Mouse (Mus musculus) heart, embryonic 15.5 days (tissue): ENCODE results near the gene Ptpa. TPM values are rescaled to one million over a fixed set of nuclear protein-coding genes. Genes with fewer than 3 reads are reported as not detected.

Experiments used
- ATAC-seq: fragments of 200-750 bp; cut with Nextera tagmentation; replicated peaks from 2 replicates; pipeline ENCODE4 v1.8.0; 2017; ENCODE audit warnings: low read depth, moderate TSS enrichment; ENCODE audit not compliant: insufficient number of reproducible peaks, insufficient read depth, low FRiP score
- H3K27ac ChIP-seq: fragments of 300-500 bp; sonication (generic); 2 replicates; pipeline ENCODE4 v1.5.1; 2015; ENCODE audit warnings: mild to moderate bottlenecking, inconsistent platforms
- H3K27me3 ChIP-seq: fragments of 300-500 bp; sonication (generic); 2 replicates; pipeline ENCODE4 v1.6.1; 2015; ENCODE audit warnings: inconsistent platforms
- H3K36me3 ChIP-seq: fragments of 300-500 bp; sonication (generic); 2 replicates; pipeline ENCODE4 v1.6.1; 2015; ENCODE audit warnings: mild to moderate bottlenecking, inconsistent platforms
- H3K4me1 ChIP-seq: fragments of 300-500 bp; sonication (generic); replicated peaks from 2 replicates; pipeline ENCODE4 v1.6.1; 2015; ENCODE audit warnings: inconsistent platforms
- H3K4me2 ChIP-seq: fragments of 300-500 bp; sonication (generic); 2 replicates; pipeline ENCODE4 v1.6.1; 2015; ENCODE audit warnings: inconsistent platforms, mild to moderate bottlenecking, moderate library complexity
- H3K4me3 ChIP-seq: fragments of 300-500 bp; sonication (generic); 2 replicates; pipeline ENCODE4 v1.5.1; 2015; ENCODE audit warnings: mild to moderate bottlenecking, inconsistent platforms
- H3K9ac ChIP-seq: fragments of 300-500 bp; sonication (generic); 2 replicates; pipeline ENCODE4 v1.6.1; 2015; ENCODE audit warnings: mild to moderate bottlenecking, inconsistent platforms
- H3K9me3 ChIP-seq: fragments of 300-500 bp; sonication (generic); replicated peaks from 2 replicates; pipeline ENCODE4 v1.6.1; 2016; ENCODE audit warnings: inconsistent platforms
- WGBS: fragments of 180-500 bp; shearing (Covaris S2); methylation state at CpG from one replicate; pipeline ENCODE4 v1.1.7; 2015; ENCODE audit warnings: mixed read lengths; 5-methylcytosine and 5-hydroxymethylcytosine counted together
- polyA plus RNA-seq: library from polyadenylated mRNA; unstranded; fragments of >200 nt; fragmentation: Nextera tagmentation; extraction: Ambion mirVana; gene quantifications from 2 replicates; pipeline ENCODE4 v1.2.1, GENCODE M21; 2015

Gene Ptpa
- polyA plus RNA-seq, 1 experiment from 2014 or later: 102 TPM

DNA sequence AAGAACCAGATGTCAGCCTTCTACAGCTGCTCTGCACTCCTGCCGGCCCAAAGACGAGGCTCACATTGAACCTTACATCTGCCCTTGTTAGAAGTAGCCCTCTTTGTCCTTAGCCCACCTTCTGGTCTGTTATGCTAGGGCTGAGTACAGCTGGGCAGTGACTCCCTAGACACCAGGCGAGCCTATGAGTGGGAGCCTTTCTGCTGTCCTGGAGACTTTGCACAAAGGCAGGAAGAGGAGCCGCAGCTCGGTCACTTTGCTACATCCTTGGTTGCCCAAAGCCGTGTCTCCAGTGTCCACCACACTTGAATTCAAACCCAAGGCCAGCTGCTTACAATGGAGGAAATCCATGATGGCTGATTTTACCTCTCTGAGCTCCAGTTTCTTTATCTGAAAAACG is 32.5 kb downstream of the Ptpa start:
- no peak overlapping the region for H3K9ac ChIP-seq
- H3K4me1 ChIP-seq: peaks cover 49% of the 10 kb centered on the region
- H3K9me3 ChIP-seq: 0 out of 2 replicates have a peak, but pooled peaks cover 7% of the 10 kb centered on the region
- no peak for ATAC-seq
- H3K27ac ChIP-seq: peak overlapping the region; percentile 100
- no peak overlapping the region for H3K4me3 ChIP-seq
- 91% methylated on average over 7 of the region's 7 CpGs for WGBS
- H3K27me3 ChIP-seq: no peaks in the 10 kb centered on the region
- H3K4me2 ChIP-seq: no peak overlapping the region
- H3K36me3 ChIP-seq: peaks cover 26% of the 10 kb centered on the region

DNA sequence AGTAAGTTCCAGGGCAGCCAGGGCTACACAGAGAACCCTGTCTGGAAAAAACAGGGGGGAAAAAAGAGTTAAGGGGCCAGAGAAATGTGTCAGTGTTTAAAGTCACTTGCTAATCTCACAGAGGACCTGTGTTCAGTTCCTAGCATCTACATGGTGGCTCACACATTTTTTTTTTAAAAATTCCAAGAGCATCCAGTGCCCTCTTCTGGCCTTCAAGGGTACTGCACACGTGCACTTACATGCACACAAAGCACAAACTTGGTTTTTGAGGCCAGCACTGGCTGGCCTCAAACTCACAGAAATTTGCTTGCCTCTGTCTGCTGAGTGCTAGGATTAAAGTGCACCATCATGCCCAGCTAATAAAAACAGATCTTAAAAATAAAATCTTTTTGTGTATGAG is 34.7 kb downstream of the Ptpa start:
- Histone ChIP-seq H3K4me1 (peaks cover 28% of the 10 kb centered on the region), H3K27ac (no peak overlapping the region), H3K27me3 (no peaks in the 10 kb centered on the region), H3K4me2 (no peak overlapping the region), H3K9me3 (0 out of 2 replicates have a peak, but pooled peaks cover 7% of the 10 kb centered on the region), H3K36me3 (peaks cover 26% of the 10 kb centered on the region), H3K4me3 (no peak overlapping the region), H3K9ac (no peak overlapping the region)
- 74% methylated on average over 1 of the region's 1 CpGs for whole genome bisulfite sequencing
- ATAC-seq: no peak

DNA sequence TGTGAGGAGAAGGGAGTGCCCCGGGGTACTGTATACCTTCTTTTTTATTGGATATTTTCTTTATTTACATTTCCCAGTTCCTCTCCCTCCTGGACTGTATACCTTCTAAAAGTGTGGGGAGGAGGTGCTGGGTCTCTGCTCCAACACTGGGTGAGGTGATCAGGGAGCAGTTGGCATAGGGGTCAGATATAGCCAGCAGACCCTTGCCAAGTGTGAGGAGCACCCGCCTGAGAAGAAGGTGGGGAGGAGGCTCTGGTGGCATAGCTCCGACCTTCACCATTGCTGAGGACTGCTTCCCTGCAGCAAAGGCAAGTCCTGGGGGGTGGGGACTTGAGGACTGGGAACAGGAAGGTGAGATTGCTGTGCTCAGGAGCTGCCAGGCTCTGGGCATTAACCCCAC is 35.7 kb downstream of the Ptpa start:
- Histone ChIP-seq H3K27ac (no peak overlapping the region), H3K9me3 (0 out of 2 replicates have a peak, but pooled peaks cover 7% of the 10 kb centered on the region), H3K4me2 (no peak overlapping the region), H3K4me3 (no peak overlapping the region), H3K4me1 (peaks cover 28% of the 10 kb centered on the region), H3K27me3 (no peaks in the 10 kb centered on the region), H3K9ac (no peak overlapping the region), H3K36me3 (peaks cover 23% of the 10 kb centered on the region)
- WGBS: 79% methylated on average over 3 of the region's 3 CpGs
- ATAC-seq: no peak

DNA sequence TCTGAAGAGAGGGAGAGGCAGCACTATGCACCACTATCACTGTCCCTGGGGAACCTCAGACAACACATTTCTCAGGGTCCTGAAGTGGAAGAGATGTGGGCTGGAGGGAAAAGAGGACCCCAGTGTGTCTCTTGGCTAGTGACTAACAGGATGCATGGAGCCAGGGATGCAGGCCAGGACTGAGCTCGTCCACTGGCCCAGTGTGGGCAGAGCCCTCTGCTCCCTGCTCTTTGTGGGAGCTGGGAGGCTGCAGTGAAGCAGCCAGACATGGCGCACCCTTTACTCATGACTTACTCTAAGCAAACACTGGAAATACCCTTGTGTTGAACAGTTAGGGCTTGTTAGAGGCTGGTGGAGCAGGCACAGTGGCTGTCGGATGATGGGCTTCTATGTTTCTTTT is 37.7 kb downstream of the Ptpa start:
- 80% methylated on average over 3 of the region's 3 CpGs for WGBS
- peaks cover 29% of the 10 kb centered on the region for H3K4me1 ChIP-seq
- peaks cover 15% of the 10 kb centered on the region for H3K36me3 ChIP-seq
- 0 out of 2 replicates have a peak, but pooled peaks cover 7% of the 10 kb centered on the region for H3K9me3 ChIP-seq
- no peak overlapping the region for H3K9ac ChIP-seq
- no peak for ATAC-seq
- H3K4me3 ChIP-seq: no peak overlapping the region
- peak overlapping the region; percentile 20; the same call in 1 of the 2 replicates for H3K27ac ChIP-seq
- H3K4me2 ChIP-seq: no peak overlapping the region
- H3K27me3 ChIP-seq: no peaks in the 10 kb centered on the region

DNA sequence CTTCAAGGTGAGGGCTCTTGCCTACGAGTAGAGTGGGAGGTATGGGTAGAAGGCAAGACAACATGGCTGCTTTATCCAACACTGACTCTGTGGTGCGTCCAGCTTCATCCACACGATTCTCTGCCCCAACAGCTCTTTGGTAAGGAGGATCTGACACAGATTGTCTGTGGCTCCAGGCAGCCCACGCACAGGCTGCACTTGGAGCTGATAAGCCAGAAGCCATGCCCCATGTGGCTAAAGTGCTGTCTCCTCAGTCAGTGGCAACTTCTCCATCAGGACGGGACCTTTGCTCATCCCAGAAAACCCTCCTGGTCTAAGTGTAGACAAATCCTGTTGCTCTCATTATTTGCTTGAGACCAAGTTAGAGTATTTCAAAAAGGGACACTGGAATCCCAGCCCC is 38.7 kb downstream of the Ptpa start:
- 68% methylated on average over 5 of the region's 5 CpGs for WGBS
- Histone ChIP-seq H3K4me3 (no peak overlapping the region), H3K36me3 (peaks cover 8% of the 10 kb centered on the region), H3K4me1 (peaks cover 29% of the 10 kb centered on the region), H3K9me3 (0 out of 2 replicates have a peak, but pooled peaks cover 7% of the 10 kb centered on the region), H3K27me3 (no peaks in the 10 kb centered on the region), H3K9ac (no peak overlapping the region), H3K4me2 (no peak overlapping the region), H3K27ac (no peak overlapping the region)
- no peak for ATAC-seq

DNA sequence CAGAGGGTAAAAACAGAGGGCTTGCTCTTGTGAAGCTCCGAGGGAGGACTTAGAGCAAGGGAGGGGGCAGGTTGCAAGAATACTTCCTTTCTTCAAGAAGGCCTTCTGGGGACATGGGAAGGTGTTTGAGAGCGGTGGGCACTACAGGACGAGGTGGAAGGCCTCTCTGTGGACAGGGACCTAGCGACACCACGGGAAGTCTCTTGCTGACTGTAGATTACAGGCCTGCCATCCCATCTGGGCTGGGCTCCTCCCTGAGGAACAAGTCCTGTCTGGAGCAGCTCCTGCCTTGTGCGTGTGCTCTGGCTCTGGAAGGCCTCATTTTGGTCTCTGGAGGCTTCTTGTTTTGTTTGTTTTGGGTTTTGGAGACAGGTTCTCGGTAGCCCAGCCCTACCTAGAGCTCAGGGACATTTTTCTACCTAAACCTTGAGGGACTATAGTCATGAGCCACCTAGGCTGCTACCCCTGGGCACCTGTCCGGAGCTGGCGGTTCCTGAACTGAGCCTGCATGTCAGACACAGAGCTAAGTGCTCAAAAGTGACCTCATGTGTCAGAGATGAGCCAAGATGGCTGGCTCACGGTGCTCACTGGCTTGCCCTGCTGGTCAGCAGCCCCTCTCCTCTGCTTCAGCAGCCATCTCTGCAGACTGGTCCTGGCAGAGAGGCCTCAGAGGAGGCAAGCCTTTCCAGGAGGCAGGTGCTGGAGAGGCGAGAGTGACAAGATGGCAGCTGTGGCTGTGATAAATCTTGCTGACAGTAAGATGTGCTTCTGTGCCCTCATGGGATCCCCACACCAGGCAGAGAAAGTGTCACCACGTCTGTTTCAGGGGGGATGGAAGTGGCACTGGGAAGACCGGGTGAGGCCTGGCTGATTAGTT is 40.5 kb downstream of the Ptpa start:
- Histone ChIP-seq H3K4me1 (peaks cover 29% of the 10 kb centered on the region), H3K27me3 (no peaks in the 10 kb centered on the region), H3K36me3 (no peaks in the 10 kb centered on the region; the same call in 1 of the 2 replicates), H3K9ac (peak overlapping the region; percentile 31; the same call in 1 of the 2 replicates), H3K4me3 (no peak overlapping the region), H3K4me2 (no peak overlapping the region), H3K27ac (peak overlapping the region; percentile 58), H3K9me3 (no peaks in the 10 kb centered on the region)
- 49% methylated on average over 13 of the region's 13 CpGs for WGBS
- ATAC-seq: no peak; the same call in 1 of the 2 replicates

DNA sequence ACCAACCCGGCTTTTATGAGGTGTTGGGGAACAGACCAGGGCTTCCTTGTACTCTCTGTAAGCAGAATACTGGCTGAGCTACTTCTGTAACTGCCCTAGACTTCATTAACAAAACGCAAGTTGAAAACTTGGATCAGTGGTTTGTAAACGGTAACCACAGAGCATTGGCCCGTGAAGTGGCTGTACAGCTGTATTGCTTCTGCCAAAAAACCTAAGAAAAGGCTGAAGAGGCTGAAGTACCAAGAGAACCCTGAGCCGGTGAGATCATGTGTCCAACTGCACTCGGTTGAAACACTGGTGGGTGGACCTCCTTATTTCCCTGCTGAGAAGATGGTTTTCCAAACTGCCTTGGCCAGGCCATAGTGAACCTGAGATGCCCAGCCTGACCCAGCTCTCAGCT is 42.5 kb downstream of the Ptpa start:
- 77% methylated on average over 6 of the region's 6 CpGs for WGBS
- no peaks in the 10 kb centered on the region for H3K27me3 ChIP-seq
- H3K9ac ChIP-seq: no peak overlapping the region
- peaks cover 32% of the 10 kb centered on the region for H3K4me1 ChIP-seq
- H3K4me2 ChIP-seq: no peak overlapping the region
- H3K36me3 ChIP-seq: no peaks in the 10 kb centered on the region
- H3K4me3 ChIP-seq: no peak overlapping the region
- peak overlapping the region; percentile 63 for H3K27ac ChIP-seq
- ATAC-seq: no peak
- no peaks in the 10 kb centered on the region for H3K9me3 ChIP-seq

DNA sequence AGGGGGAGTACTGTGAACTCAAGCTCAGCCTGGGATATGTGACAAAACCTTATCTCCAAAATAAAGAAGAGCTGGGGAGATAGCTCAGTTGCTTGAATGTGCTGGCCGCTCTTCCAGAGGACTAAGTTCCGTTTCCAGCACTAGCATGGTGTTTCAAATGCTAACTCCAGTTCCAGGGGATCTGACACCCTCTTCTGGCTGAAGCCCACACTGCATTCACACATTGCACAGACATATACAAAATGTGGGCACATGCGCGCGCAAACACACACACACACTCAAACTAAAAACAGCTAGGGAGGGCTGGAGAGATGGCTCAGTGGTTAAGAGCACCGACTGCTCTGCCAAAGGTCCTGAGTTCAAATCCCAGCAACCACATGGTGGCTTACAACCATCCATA is 43.4 kb downstream of the Ptpa start:
- H3K4me3 ChIP-seq: no peak overlapping the region
- H3K4me1 ChIP-seq: peaks cover 38% of the 10 kb centered on the region
- H3K27me3 ChIP-seq: no peaks in the 10 kb centered on the region
- H3K27ac ChIP-seq: no peak overlapping the region
- no peak overlapping the region for H3K9ac ChIP-seq
- no peaks in the 10 kb centered on the region for H3K9me3 ChIP-seq
- H3K4me2 ChIP-seq: no peak overlapping the region
- no peak for ATAC-seq
- no peaks in the 10 kb centered on the region for H3K36me3 ChIP-seq
- 88% methylated on average over 6 of the region's 6 CpGs for WGBS

DNA sequence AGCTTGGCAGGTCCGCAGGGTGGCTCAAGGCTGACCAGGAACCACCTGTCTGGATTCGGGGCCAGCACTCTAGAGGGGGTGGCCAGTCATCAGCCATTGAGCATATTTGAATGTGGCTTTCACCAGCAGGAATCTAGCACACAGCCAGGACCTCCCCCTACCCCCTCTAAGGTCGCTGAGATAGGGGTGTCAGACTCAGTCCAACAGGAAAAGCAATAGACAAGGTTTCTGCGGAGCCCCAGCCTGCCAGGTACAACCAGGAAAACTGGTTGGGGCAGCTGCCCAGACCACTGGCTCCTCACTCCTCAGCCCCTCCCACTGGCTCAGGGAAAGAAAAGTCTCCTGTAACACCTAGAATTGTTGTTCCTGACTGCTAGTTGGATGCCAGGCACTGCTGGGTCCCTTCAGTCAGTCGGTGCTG is 47.5 kb downstream of the Ptpa start:
- whole genome bisulfite sequencing: 16% methylated on average over 5 of the region's 5 CpGs
- Histone ChIP-seq H3K4me2 (peak overlapping the region; percentile 65), H3K4me1 (peaks cover 28% of the 10 kb centered on the region), H3K27ac (peak overlapping the region; percentile 80), H3K9ac (peak overlapping the region; percentile 42; the same call in 1 of the 2 replicates), H3K4me3 (peak overlapping the region; percentile 43; the same call in 1 of the 2 replicates), H3K27me3 (no peaks in the 10 kb centered on the region), H3K36me3 (no peaks in the 10 kb centered on the region), H3K9me3 (no peaks in the 10 kb centered on the region)
- ATAC-seq: no peak

DNA sequence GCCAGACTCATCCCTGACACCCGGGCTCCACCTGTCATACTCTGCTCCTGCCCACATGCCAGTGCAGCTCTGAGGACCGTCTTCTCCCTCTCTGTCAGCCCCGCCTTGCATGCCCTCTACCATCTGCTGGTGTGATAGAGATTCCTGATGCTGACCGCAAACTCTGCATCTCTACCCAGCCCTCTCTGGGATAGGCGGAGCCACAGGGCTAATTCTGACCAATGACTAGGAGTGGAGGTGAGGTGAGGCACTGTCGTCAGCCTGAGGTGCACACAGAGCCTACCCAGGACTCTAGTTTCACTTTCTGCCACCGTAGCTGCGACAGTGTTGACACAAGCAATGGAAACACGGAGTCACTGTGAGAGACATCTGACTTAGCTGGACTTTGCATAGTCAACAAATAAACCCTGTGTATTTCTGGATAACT is 48.1 kb downstream of the Ptpa start:
- WGBS: 2% methylated on average over 9 of the region's 9 CpGs
- Histone ChIP-seq H3K27ac (peak overlapping the region; percentile 80), H3K4me3 (peak overlapping the region; percentile 43), H3K9me3 (no peaks in the 10 kb centered on the region), H3K4me1 (peaks cover 32% of the 10 kb centered on the region), H3K36me3 (no peaks in the 10 kb centered on the region), H3K4me2 (peak overlapping the region; percentile 65), H3K27me3 (no peaks in the 10 kb centered on the region), H3K9ac (peak overlapping the region; percentile 42)
- peak; percentile 92 for ATAC-seq

DNA sequence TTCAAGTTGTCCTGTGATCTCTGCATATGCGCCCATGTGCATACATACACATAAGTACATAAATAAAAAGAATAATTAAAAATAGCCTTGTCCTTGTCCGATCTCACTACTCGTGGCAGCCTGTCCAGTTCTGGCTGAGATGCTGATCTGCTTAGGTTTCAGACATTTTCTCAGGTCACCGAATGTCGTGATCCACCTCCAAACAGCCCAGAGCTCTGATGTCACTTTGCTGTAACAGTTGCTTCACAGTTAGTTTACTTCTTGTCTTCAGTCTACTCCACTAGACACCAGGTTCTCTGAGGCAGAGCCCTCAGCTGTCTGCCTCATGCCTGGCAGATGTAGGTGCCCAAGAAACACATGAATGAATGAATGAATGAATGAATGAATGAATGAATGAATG is 48.6 kb downstream of the Ptpa start:
- H3K27me3 ChIP-seq: no peaks in the 10 kb centered on the region
- H3K27ac ChIP-seq: peak overlapping the region; percentile 80
- peak overlapping the region; percentile 42 for H3K9ac ChIP-seq
- 32% methylated on average over 5 of the region's 5 CpGs for WGBS
- no peaks in the 10 kb centered on the region for H3K36me3 ChIP-seq
- H3K4me2 ChIP-seq: peak overlapping the region; percentile 65
- peaks cover 36% of the 10 kb centered on the region for H3K4me1 ChIP-seq
- no peaks in the 10 kb centered on the region for H3K9me3 ChIP-seq
- no peak for ATAC-seq
- H3K4me3 ChIP-seq: peak overlapping the region; percentile 43
